ENCODE assay signal across 17 mouse cellular contexts in the genomic region with DNA sequence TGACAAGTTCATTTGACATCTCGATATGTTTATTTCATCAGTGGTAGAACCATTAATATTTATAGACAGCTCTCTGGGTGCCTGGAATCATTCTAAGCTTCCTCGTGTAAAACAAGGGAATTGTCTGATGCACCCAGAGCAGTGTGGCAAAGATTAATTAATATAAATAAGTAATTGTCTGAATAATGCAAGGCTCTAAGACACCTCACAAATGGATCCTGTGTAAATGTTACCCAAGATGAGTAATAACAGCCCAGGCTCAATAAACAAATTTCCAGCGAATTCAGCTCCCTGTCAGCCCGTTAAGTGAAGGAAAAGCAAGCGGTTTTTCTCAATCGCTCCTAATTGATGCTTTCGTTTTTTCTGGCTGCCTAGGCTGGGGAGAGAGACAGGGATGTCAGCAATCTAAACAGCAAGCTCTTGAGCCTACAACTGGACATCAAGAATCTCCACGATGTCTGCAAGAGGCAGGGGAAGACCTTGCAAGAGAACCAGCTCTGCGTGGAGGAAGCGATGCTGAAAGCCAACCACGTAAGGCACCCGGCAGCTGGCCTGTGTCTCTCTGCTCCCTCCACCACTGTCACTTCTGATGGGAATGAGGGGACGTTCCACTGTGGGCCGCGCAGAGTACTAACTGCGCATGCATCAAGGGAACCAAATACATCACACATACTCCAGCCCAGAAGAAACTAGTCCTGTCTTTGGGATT. TPM values are rescaled to one million over a fixed set of nuclear protein-coding genes. Genes with fewer than 3 reads are reported as not detected.
A peak's percentile ranks its signal among the peaks of the same experiment; 100 is the strongest.
DNase-seq lines count a peak whose midpoint lies in the region; ATAC-seq and TF ChIP-seq lines count a peak whose summit lies in the region.
"Had no signal": no experiment of that assay in that cellular context is flagged by ENCODE, and none has a peak within 500 bp of the region (broad histone marks: within the 10 kb centered on the region; RNA-seq: fewer than 3 reads in every experiment).

No protein-coding gene starts in this region.

- H3K4me1 ChIP-seq in hindbrain, embryonic 13.5 days (replicated peaks), result 0 out of 2 replicates have a peak, but pooled peaks cover 6% of the 10 kb centered on the region
- no peaks in the 10 kb centered on the region for H3K4me1 ChIP-seq in hindbrain, embryonic 16.5 days (ENCODE audit: control insufficient read depth, insufficient read depth, low read depth, low read length)
- no peaks in the 10 kb centered on the region for H3K4me1 ChIP-seq in intestine, embryonic 14.5 days (replicated peaks; ENCODE audit: control insufficient read depth, insufficient read depth, low read length)
- H3K4me1 ChIP-seq in lung, embryonic 16.5 days (replicated peaks; ENCODE audit: control insufficient read depth, insufficient read depth, low read length), result peaks cover 3% of the 10 kb centered on the region; the same call in 1 of the 2 replicates
- H3K4me1 ChIP-seq in stomach, embryonic 15.5 days, result no peaks in the 10 kb centered on the region
- H3K4me1 ChIP-seq in midbrain, embryonic 10.5 days, result no peaks in the 10 kb centered on the region

- 83% methylated on average over 16 of the region's 16 CpGs for WGBS in hindbrain, embryonic 13.5 days
- 79% methylated on average over 16 of the region's 16 CpGs for WGBS in hindbrain, embryonic 16.5 days
- 72% methylated on average over 16 of the region's 16 CpGs for WGBS in intestine, embryonic 14.5 days
- 49% methylated on average over 16 of the region's 16 CpGs for WGBS in lung, embryonic 16.5 days
- 50% methylated on average over 16 of the region's 16 CpGs for WGBS in stomach, embryonic 15.5 days
- WGBS in midbrain, embryonic 10.5 days, result 92% methylated on average over 16 of the region's 16 CpGs

- H3K9me3 ChIP-seq in hindbrain, embryonic 13.5 days, result no peaks in the 10 kb centered on the region
- no peaks in the 10 kb centered on the region for H3K9me3 ChIP-seq in hindbrain, embryonic 16.5 days (ENCODE audit: control insufficient read depth, low read length)
- H3K9me3 ChIP-seq in intestine, embryonic 14.5 days (ENCODE audit: control insufficient read depth, low read length), result no peaks in the 10 kb centered on the region
- no peaks in the 10 kb centered on the region for H3K9me3 ChIP-seq in lung, embryonic 16.5 days (ENCODE audit: control insufficient read depth, low read length)
- H3K9me3 ChIP-seq in stomach, embryonic 15.5 days, result no peaks in the 10 kb centered on the region
- H3K9me3 ChIP-seq in midbrain, embryonic 10.5 days (replicated peaks), result no peaks in the 10 kb centered on the region

- no peak overlapping the region for H3K4me3 ChIP-seq in hindbrain, embryonic 13.5 days
- no peak overlapping the region for H3K4me3 ChIP-seq in hindbrain, embryonic 16.5 days (ENCODE audit: low read length)
- no peak overlapping the region for H3K4me3 ChIP-seq in intestine, embryonic 14.5 days (ENCODE audit: low read depth, low read length)
- peak overlapping the region; percentile 30 for H3K4me3 ChIP-seq in lung, embryonic 16.5 days (ENCODE audit: low read length)
- H3K4me3 ChIP-seq in stomach, embryonic 15.5 days (replicated peaks), result peak overlapping the region; percentile 17
- no peak overlapping the region for H3K4me3 ChIP-seq in midbrain, embryonic 10.5 days
- H3K4me3 ChIP-seq in left cerebral cortex, adult 2 months, result no peak overlapping the region
- H3K4me3 ChIP-seq: gastrocnemius, adult 2 months had no signal

- no peaks in the 10 kb centered on the region for H3K27me3 ChIP-seq in hindbrain, embryonic 13.5 days
- no peaks in the 10 kb centered on the region for H3K27me3 ChIP-seq in hindbrain, embryonic 16.5 days (replicated peaks; ENCODE audit: control insufficient read depth, insufficient read depth, low read length)
- no peaks in the 10 kb centered on the region for H3K27me3 ChIP-seq in intestine, embryonic 14.5 days (replicated peaks; ENCODE audit: control insufficient read depth, insufficient read depth, low read length)
- H3K27me3 ChIP-seq in lung, embryonic 16.5 days (ENCODE audit: control insufficient read depth, insufficient read depth, low read depth, low read length), result no peaks in the 10 kb centered on the region
- no peaks in the 10 kb centered on the region for H3K27me3 ChIP-seq in stomach, embryonic 15.5 days (replicated peaks)
- H3K27me3 ChIP-seq in midbrain, embryonic 10.5 days (ENCODE audit: low read depth, poor library complexity, severe bottlenecking), result no peaks in the 10 kb centered on the region

- H3K27ac ChIP-seq in hindbrain, embryonic 13.5 days, result 0 out of 2 replicates have a peak overlapping the region, but pooled peaks have one; percentile 19
- H3K27ac ChIP-seq in hindbrain, embryonic 16.5 days (ENCODE audit: low read depth, low read length), result no peak overlapping the region
- no peak overlapping the region for H3K27ac ChIP-seq in intestine, embryonic 14.5 days (ENCODE audit: low read depth)
- peak overlapping the region; percentile 57 for H3K27ac ChIP-seq in lung, embryonic 16.5 days (ENCODE audit: low read length)
- H3K27ac ChIP-seq in stomach, embryonic 15.5 days, result no peak overlapping the region
- no peak overlapping the region for H3K27ac ChIP-seq in midbrain, embryonic 10.5 days (replicated peaks)
- H3K27ac ChIP-seq in left cerebral cortex, adult 2 months, result no peak overlapping the region
- H3K27ac ChIP-seq: gastrocnemius, adult 2 months; hindbrain, embryonic 14.5 days had no signal

- intact Hi-C loops in left cerebral cortex, adult 2 months (cut with DNase I), result no loop called here

- no peak for DNase-seq in intestine, embryonic 14.5 days (ENCODE audit: low spot score)
- DNase-seq in midbrain, embryonic 10.5 days (ENCODE audit: low spot score), result no peak
- DNase-seq in left cerebral cortex, adult 2 months (ENCODE audit: extremely low spot score in 1 of 2, low spot score in 2 of 2), result no peak
- DNase-seq: B cell, adult 2 months; cerebellum, adult 11 months; cerebellum, postnatal 25 days; gastrocnemius, adult 2 months; liver; midbrain, embryonic 14.5 days; thymus, postnatal 25 days had no signal

- no peak for ATAC-seq in hindbrain, embryonic 13.5 days (ENCODE audit: low FRiP score)
- ATAC-seq in hindbrain, embryonic 16.5 days, result no peak
- no peak for ATAC-seq in intestine, embryonic 14.5 days (replicated peaks; ENCODE audit: low FRiP score, low TSS enrichment, low read depth)
- ATAC-seq in lung, embryonic 16.5 days (ENCODE audit: low read depth), result peak; percentile 95
- no peak for ATAC-seq in stomach, embryonic 15.5 days (ENCODE audit: insufficient read depth, low FRiP score, low read depth)

- H3K9ac ChIP-seq in hindbrain, embryonic 13.5 days, result no peak overlapping the region
- no peak overlapping the region for H3K9ac ChIP-seq in hindbrain, embryonic 16.5 days (ENCODE audit: low read depth, low read length)
- H3K9ac ChIP-seq in intestine, embryonic 14.5 days (ENCODE audit: low read length), result no peak overlapping the region
- H3K9ac ChIP-seq in lung, embryonic 16.5 days (ENCODE audit: low read length), result peak overlapping the region; percentile 20; the same call in 1 of the 2 replicates
- H3K9ac ChIP-seq in stomach, embryonic 15.5 days, result no peak overlapping the region
- H3K9ac ChIP-seq: hindbrain, embryonic 14.5 days had no signal

- H3K4me2 ChIP-seq in hindbrain, embryonic 13.5 days, result no peak overlapping the region
- H3K4me2 ChIP-seq in hindbrain, embryonic 16.5 days (ENCODE audit: low read length), result no peak overlapping the region
- H3K4me2 ChIP-seq in intestine, embryonic 14.5 days (ENCODE audit: low read length), result peak overlapping the region; percentile 20; the same call in 1 of the 2 replicates
- H3K4me2 ChIP-seq in lung, embryonic 16.5 days (ENCODE audit: low read depth, low read length), result peak overlapping the region; percentile 45
- peak overlapping the region; percentile 34; the same call in 1 of the 2 replicates for H3K4me2 ChIP-seq in stomach, embryonic 15.5 days
- H3K4me2 ChIP-seq: hindbrain, embryonic 14.5 days had no signal

- no peak for TF ChIP-seq CTCF in left cerebral cortex, adult 2 months (IDR thresholded peaks at IDR 0.05)

- H3K36me3 ChIP-seq in hindbrain, embryonic 13.5 days, result no peaks in the 10 kb centered on the region
- no peaks in the 10 kb centered on the region for H3K36me3 ChIP-seq in hindbrain, embryonic 16.5 days (ENCODE audit: control insufficient read depth, insufficient read depth, low read length)
- no peaks in the 10 kb centered on the region for H3K36me3 ChIP-seq in intestine, embryonic 14.5 days (ENCODE audit: control insufficient read depth, insufficient read depth, low read length)
- no peaks in the 10 kb centered on the region for H3K36me3 ChIP-seq in lung, embryonic 16.5 days (ENCODE audit: control insufficient read depth, insufficient read depth, low read length)
- no peaks in the 10 kb centered on the region for H3K36me3 ChIP-seq in stomach, embryonic 15.5 days
- H3K36me3 ChIP-seq in midbrain, embryonic 10.5 days, result no peaks in the 10 kb centered on the region

RNA-seq across cellular contexts. Expression of gene Pmfbp1, which starts 5.3 kb away (rescaled TPM):
- polyA plus RNA-seq in hindbrain, embryonic 13.5 days (2015; fragmentation: Nextera tagmentation; extraction: Ambion mirVana), result 2.4 and 3.4 TPM in 2 replicates
- polyA plus RNA-seq in hindbrain, embryonic 16.5 days (2015; fragmentation: Nextera tagmentation; extraction: Ambion mirVana), result 1.3 and 2.0 TPM in 2 replicates
- 0.05 TPM in 1 of 2 replicates, not detected in the other for polyA plus RNA-seq in intestine, embryonic 14.5 days (2014; fragmentation: Nextera tagmentation; extraction: Ambion mirVana)
- not detected in 2 replicates for polyA plus RNA-seq in lung, embryonic 16.5 days (2015; fragmentation: Nextera tagmentation; extraction: Ambion mirVana)
- not detected in 2 replicates for polyA plus RNA-seq in stomach, embryonic 15.5 days (2015; fragmentation: Nextera tagmentation; extraction: Ambion mirVana)
- 0.79 and 2.5 TPM in 2 replicates for polyA plus RNA-seq in midbrain, embryonic 10.5 days (2016; fragmentation: Nextera tagmentation; extraction: Ambion mirVana)
- under 1 TPM; 0.32 to 0.42 TPM for total RNA-seq in left cerebral cortex, adult 2 months (2021)
- total RNA-seq: gastrocnemius, adult 2 months; heart, adult 8-10 months had no signal
- polyA plus RNA-seq: heart, postnatal 0 days had no signal

Comparison
In these comparisons a context has a peak if more than half of its experiments do, and no peak if none do; other contexts are left out.
1. H3K27ac ChIP-seq: peak in hindbrain, embryonic 13.5 days (single experiment) and lung, embryonic 16.5 days (single experiment); none in hindbrain, embryonic 16.5 days (single experiment), intestine, embryonic 14.5 days (single experiment), stomach, embryonic 15.5 days (single experiment), midbrain, embryonic 10.5 days (single experiment) and left cerebral cortex, adult 2 months (single experiment).
2. H3K4me2 ChIP-seq: peak in intestine, embryonic 14.5 days (single experiment), lung, embryonic 16.5 days (single experiment) and stomach, embryonic 15.5 days (single experiment); none in hindbrain, embryonic 13.5 days (single experiment) and hindbrain, embryonic 16.5 days (single experiment).
3. H3K4me3 ChIP-seq: peak in lung, embryonic 16.5 days (single experiment) and stomach, embryonic 15.5 days (single experiment); none in hindbrain, embryonic 13.5 days (single experiment), hindbrain, embryonic 16.5 days (single experiment), intestine, embryonic 14.5 days (single experiment), midbrain, embryonic 10.5 days (single experiment) and left cerebral cortex, adult 2 months (single experiment).